Mouse (Mus musculus) liver, embryonic 14.5 days (tissue): Measurements from ENCODE around the gene Agpat2. TPM values are rescaled to one million over a fixed set of nuclear protein-coding genes. Genes with fewer than 3 reads are reported as not detected.

Experiments used
- ATAC-seq: fragments of 200-750 bp; cut with Nextera tagmentation; 2 replicates; pipeline ENCODE4 v1.8.0; 2017; ENCODE audit warnings: moderate number of reproducible peaks, mild to moderate bottlenecking, moderate library complexity; ENCODE audit not compliant: insufficient read depth
- DNase-seq, 3 experiments: peaks; one replicate each; pipeline ENCODE4 v3.0.0-alpha.2; 2012 to 2013; ENCODE audit warnings: low read depth in 3 of 3, low spot score in 3 of 3
- H3K27ac ChIP-seq: fragments of 300-500 bp; sonication (generic); 2 replicates; pipeline ENCODE4 v1.5.1; 2014; ENCODE audit warnings: moderate library complexity, mild to moderate bottlenecking, control low read depth, inconsistent platforms
- H3K27me3 ChIP-seq: fragments of 300-500 bp; sonication (generic); 2 replicates; pipeline ENCODE4 v1.6.1; 2014; ENCODE audit warnings: mild to moderate bottlenecking, low read length, moderate library complexity; ENCODE audit not compliant: control insufficient read depth, insufficient read depth
- H3K36me3 ChIP-seq: fragments of 300-500 bp; sonication (generic); replicated peaks from 2 replicates; pipeline ENCODE4 v1.6.1; 2014; ENCODE audit warnings: low read depth; ENCODE audit not compliant: control insufficient read depth, insufficient read depth
- H3K4me1 ChIP-seq, 2 experiments: fragments of 200-500 bp in 1 of 2; fragments of 300-500 bp in 1 of 2; sonication (generic) in 1 of 2; replicated peaks; 2 replicates each; pipeline ENCODE4 v1.6.1; 2012 to 2014; ENCODE audit warnings: antibody characterized with exemption in 1 of 2, inconsistent platforms in 1 of 2, low read length in 1 of 2; ENCODE audit not compliant: control insufficient read depth in 2 of 2, insufficient read depth in 2 of 2
- H3K4me2 ChIP-seq: fragments of 300-500 bp; sonication (generic); 2 replicates; pipeline ENCODE4 v1.6.1; 2014; ENCODE audit warnings: low read depth, mild to moderate bottlenecking, control low read depth, moderate library complexity
- H3K4me3 ChIP-seq, 2 experiments: fragments of 200-500 bp in 1 of 2; fragments of 300-500 bp in 1 of 2; sonication (generic) in 1 of 2; 2 replicates each; pipeline ENCODE4 v1.5.1; 2012 to 2014; ENCODE audit warnings: low read depth in 2 of 2, low read length in 2 of 2, mild to moderate bottlenecking in 2 of 2, control low read depth in 1 of 2, inconsistent platforms in 1 of 2, moderate library complexity in 1 of 2; ENCODE audit not compliant: insufficient read depth in 1 of 2
- H3K9ac ChIP-seq: fragments of 300-500 bp; sonication (generic); replicated peaks from 2 replicates; pipeline ENCODE4 v1.6.1; 2014; ENCODE audit warnings: mild to moderate bottlenecking, control low read depth, moderate library complexity
- H3K9me3 ChIP-seq: fragments of 300-500 bp; sonication (generic); 2 replicates; pipeline ENCODE4 v1.6.1; 2016; ENCODE audit warnings: low read length, mixed read lengths; ENCODE audit not compliant: control insufficient read depth
- CTCF ChIP-seq: IDR thresholded peaks from 2 replicates; pipeline ENCODE4 v1.5.1; 2016; ENCODE audit warnings: antibody characterized with exemption, low read depth, control low read depth
- EP300 ChIP-seq: IDR thresholded peaks from 2 replicates; pipeline ENCODE4 v1.6.1; 2016; ENCODE audit warnings: antibody characterized with exemption, low read depth
- WGBS: fragments of 180-500 bp; shearing (Covaris S2); extraction: QIAGEN DNeasy Blood & Tissue Kit; methylation state at CpG from one replicate; pipeline ENCODE4 v1.1.7; 2014; ENCODE audit not compliant: insufficient replicate concordance; 5-methylcytosine and 5-hydroxymethylcytosine counted together
- polyA plus RNA-seq, 2 experiments: library from polyadenylated mRNA; depleted of rRNA in 1 of 2; stranded (reverse) in 1 of 2; unstranded in 1 of 2; fragments of >200 nt; fragmentation: Nextera tagmentation in 1 of 2; extraction: Ambion mirVana in 1 of 2; gene quantifications; 2 replicates each; pipeline versions ENCODE4 v1.2.1 to v1.2.3; 2012 to 2014

The Agpat2 gene
- polyA plus RNA-seq, 2 experiments: 27.2 to 31.4 TPM

DNA sequence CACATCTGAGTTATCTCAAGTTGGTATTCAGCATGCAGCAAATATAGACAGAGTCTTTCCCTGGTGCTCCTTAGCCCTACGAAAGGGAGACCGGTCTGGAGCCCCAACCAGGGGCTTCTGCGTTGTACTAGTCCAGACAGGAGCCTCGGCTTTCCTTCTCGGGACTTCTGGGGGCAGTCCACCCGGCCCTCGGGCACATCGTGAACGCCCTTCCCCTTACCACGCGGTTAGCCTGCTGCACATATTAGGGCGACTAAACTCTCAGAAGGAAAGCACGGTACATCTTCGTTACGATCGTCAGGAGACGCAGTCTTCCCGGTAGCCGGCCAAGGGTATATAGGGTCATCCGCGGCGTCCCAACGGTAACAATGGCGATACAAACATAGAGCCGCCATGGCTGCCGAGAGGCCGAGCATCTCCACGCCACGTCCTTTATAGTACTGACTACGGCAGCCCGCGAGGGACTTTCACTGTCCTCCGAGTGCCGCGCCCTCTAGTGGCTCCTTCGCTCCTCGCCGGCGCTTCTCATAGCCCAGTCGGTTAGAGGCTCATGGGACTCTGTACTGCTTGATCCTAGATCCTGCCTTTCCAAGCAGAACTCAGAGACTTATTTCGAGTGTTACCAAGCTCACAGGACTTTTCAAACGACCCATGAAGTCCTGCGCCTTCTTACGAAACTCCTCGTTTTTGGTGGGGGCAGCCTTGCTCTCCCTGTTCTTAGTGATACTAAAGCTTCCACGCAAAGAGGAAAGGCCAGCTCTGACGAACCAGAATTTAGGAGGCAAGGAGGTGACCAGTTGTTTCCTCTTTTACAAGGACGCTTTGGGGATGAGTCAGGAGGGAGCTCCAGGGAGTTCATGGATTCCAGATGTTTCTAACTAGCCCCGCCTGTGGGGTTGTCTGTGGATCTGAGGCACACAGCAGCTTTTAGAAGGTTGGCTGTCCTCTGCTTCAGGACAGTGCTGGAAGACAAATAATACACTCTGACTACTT is 35.9 kb upstream of the Agpat2 start:
- peak overlapping the region; percentile 69 for H3K27ac ChIP-seq
- peaks cover 22% of the 10 kb centered on the region for H3K36me3 ChIP-seq
- H3K4me3 ChIP-seq: peak overlapping the region; percentile 85 to 100
- 4% methylated on average over 49 of the region's 49 CpGs for WGBS
- peak; percentile 98 for TF ChIP-seq CTCF
- TF ChIP-seq EP300: no peak; the same call in 1 of the 2 replicates
- peak overlapping the region; percentile 91 for H3K9ac ChIP-seq
- no peaks in the 10 kb centered on the region for H3K27me3 ChIP-seq
- DNase-seq (peak; percentile 86 to 87 (median 86)), ATAC-seq (peak; percentile 72)
- peaks cover 7 to 26% of the 10 kb centered on the region in 2 experiments for H3K4me1 ChIP-seq
- H3K4me2 ChIP-seq: peak overlapping the region; percentile 82
- H3K9me3 ChIP-seq: no peaks in the 10 kb centered on the region

DNA sequence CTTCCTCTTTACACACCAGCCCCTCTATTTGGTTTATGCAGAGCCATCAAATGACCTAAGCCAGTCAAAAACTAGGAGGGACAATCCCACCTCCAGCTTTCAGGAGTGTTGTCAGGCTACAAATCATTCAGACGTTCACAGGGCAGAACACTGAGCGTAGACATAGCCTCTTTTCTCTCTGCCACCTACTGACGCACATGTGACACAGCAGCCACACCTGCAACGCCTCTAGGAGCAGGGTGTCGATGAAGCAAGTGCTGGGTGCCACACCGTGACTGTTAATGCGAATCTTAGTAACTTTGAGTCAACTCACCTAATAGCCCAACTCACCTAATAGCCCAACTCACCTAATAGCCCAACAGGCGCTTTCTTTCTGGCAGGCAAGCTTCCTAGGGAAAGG is 34.9 kb upstream of the Agpat2 start:
- Histone ChIP-seq H3K27me3 (no peaks in the 10 kb centered on the region), H3K4me2 (peak overlapping the region; percentile 82), H3K9ac (peak overlapping the region; percentile 91), H3K9me3 (no peaks in the 10 kb centered on the region), H3K27ac (peak overlapping the region; percentile 64), H3K4me3 (peak overlapping the region; percentile 85 to 100), H3K4me1 (peaks cover 7 to 26% of the 10 kb centered on the region in 2 experiments), H3K36me3 (peaks cover 22% of the 10 kb centered on the region)
- peak; percentile 47 for ATAC-seq
- DNase-seq: peak; percentile 44 to 60 (median 51)
- TF ChIP-seq CTCF (peak; percentile 81), EP300 (no peak)
- under 1% methylated on average over 8 of the region's 8 CpGs for WGBS

DNA sequence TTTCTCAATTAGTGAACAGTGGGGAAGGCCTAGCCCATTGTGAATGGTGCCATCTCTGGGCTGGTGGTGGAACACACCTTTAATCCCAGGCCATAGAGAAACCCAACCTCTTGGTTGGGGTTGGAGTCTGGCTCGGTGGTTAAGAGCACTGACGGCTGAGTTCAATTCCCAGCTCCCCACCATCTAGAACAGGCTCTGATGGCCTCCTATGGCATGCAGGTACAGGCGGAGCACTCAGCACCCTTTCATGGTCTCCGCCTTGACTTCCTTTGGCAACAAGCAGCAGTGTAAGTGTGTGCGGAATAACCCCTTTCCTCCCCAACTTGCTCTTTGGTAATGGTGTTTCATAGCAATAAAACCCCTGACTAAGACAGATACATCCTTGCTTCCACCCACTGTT is 34.4 kb upstream of the Agpat2 start:
- 26% methylated on average over 5 of the region's 5 CpGs for WGBS
- H3K27me3 ChIP-seq: no peaks in the 10 kb centered on the region
- peaks cover 22% of the 10 kb centered on the region for H3K36me3 ChIP-seq
- H3K9me3 ChIP-seq: no peaks in the 10 kb centered on the region
- H3K27ac ChIP-seq: peak overlapping the region; percentile 64
- H3K4me1 ChIP-seq: peaks cover 7 to 26% of the 10 kb centered on the region in 2 experiments
- ATAC-seq (no peak), DNase-seq (no peak)
- H3K9ac ChIP-seq: peak overlapping the region; percentile 91
- peak overlapping the region; percentile 85 to 100 for H3K4me3 ChIP-seq
- peak overlapping the region; percentile 82 for H3K4me2 ChIP-seq
- TF ChIP-seq CTCF (no peak), EP300 (no peak)

DNA sequence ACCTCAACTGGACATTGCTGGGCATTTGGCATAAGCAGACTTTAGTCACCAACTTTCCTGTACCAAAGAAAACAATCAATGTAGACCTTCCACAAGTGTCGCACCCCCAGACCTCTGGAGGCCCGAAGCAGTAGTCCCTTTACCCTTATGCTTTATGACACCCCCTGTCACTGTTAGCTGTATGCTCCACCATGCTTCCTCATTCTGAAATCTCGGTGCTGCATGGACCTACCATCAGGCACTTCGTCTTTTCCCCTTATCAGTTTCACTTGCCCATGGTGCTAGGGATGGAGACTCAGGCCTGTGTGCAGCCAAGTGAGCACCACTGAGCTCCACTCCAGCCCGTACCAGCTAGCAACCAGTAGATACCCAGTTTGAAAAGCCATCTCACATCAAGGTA is 33.8 kb upstream of the Agpat2 start:
- ATAC-seq (no peak), DNase-seq (no peak)
- TF ChIP-seq CTCF (no peak), EP300 (no peak)
- peak overlapping the region; percentile 85 to 100 for H3K4me3 ChIP-seq
- peak overlapping the region; percentile 82 for H3K4me2 ChIP-seq
- H3K36me3 ChIP-seq: peaks cover 22% of the 10 kb centered on the region
- peaks cover 7 to 26% of the 10 kb centered on the region in 2 experiments for H3K4me1 ChIP-seq
- H3K9ac ChIP-seq: peak overlapping the region; percentile 91
- no peak overlapping the region for H3K27ac ChIP-seq
- no peaks in the 10 kb centered on the region for H3K27me3 ChIP-seq
- H3K9me3 ChIP-seq: no peaks in the 10 kb centered on the region
- 47% methylated on average over 5 of the region's 5 CpGs for WGBS

DNA sequence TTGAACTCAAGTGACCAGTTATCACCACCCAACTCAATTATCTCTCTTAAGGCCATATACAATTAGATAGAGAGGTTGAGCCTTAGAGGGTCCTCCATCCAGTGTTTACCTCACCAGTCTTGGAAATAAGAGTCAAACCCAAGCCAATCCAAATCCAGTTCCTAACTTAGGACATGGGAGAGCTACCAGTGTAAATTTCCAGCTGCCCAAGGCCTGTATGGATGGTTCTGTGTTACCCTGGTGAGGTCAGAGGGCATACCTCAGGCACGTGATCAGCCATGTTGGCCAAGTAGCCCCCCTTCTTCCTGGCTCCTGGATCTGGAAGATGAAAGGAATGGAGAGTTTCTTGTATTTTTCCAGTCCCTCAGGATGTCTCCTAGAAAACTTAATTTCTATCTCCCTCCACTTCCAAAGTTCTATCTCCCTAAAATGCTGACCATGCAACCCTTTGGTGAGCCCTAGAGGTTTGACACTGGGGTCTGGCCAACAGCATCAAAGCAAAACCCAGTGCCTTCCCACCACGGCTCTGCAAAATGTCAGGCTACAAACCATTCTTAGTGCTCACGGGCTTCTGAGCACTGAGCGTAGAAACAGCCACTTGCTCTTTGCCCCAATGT is 33.2 kb upstream of the Agpat2 start:
- Histone ChIP-seq H3K27ac (no peak overlapping the region), H3K4me3 (no peak overlapping the region)
- 78% methylated on average over 4 of the region's 4 CpGs for WGBS

More for the DNA sequence above, 33.2 kb upstream of the Agpat2 start:
- ATAC-seq (no peak), DNase-seq (no peak)
- H3K9me3 ChIP-seq: no peaks in the 10 kb centered on the region
- H3K27me3 ChIP-seq: no peaks in the 10 kb centered on the region
- TF ChIP-seq CTCF (no peak), EP300 (no peak)
- H3K36me3 ChIP-seq: peaks cover 22% of the 10 kb centered on the region
- peaks cover 7 to 26% of the 10 kb centered on the region in 2 experiments for H3K4me1 ChIP-seq
- H3K4me2 ChIP-seq: peak overlapping the region; percentile 82; the same call in 1 of the 2 replicates
- H3K9ac ChIP-seq: no peak overlapping the region
